Mouse (Mus musculus): ENCODE data around the gene D430042O09Rik. TPM values are rescaled to one million over a fixed set of nuclear protein-coding genes. Genes with fewer than 3 reads are reported as not detected.

Gene D430042O09Rik
- polyA plus RNA-seq, 1 experiment from 2014 or later, result 8.1 TPM

DNA sequence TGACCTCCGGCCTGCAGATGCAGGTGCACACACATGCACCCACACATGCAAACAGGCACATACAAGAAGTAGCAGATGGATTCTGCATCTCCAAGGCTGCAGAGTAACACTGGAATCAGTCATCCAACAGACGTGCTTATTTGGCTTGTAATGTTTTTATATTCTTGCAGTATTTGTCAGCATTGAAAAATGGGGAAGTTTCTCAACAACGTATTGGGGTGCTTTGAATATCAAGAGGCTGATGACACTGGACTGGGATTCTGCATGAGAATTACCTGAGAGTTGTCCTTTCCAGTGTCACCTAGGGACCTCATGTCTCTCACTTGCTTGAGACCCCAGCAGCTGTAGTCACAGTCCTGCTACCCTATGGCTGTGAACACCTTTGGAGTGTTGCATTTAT, 7.1 kb downstream of the D430042O09Rik start:
- Histone ChIP-seq H3K9ac (no peak overlapping the region), H3K9me3 (replicated peaks) (no peaks in the 10 kb centered on the region), H3K27me3 (no peaks in the 10 kb centered on the region), H3K4me3 (no peak overlapping the region), H3K36me3 (ENCODE audit: poor library complexity, severe bottlenecking) (peaks cover 4% of the 10 kb centered on the region; the same call in 1 of the 2 replicates), H3K27ac (no peak overlapping the region), H3K4me1 (no peaks in the 10 kb centered on the region), H3K4me2 (no peak overlapping the region)
- 91% methylated on average over 3 of the region's 3 CpGs for WGBS
- no peak for ATAC-seq

GRCm38 (mm10) chr7:125716724-125717123, 9.0 kb downstream of the D430042O09Rik start:
- Histone ChIP-seq H3K4me1 (0 out of 2 replicates have a peak, but pooled peaks cover 5% of the 10 kb centered on the region), H3K4me2 (no peak overlapping the region), H3K9ac (no peak overlapping the region), H3K9me3 (replicated peaks) (no peaks in the 10 kb centered on the region), H3K4me3 (no peak overlapping the region), H3K27me3 (no peaks in the 10 kb centered on the region), H3K27ac (no peak overlapping the region), H3K36me3 (ENCODE audit: poor library complexity, severe bottlenecking) (peaks cover 4% of the 10 kb centered on the region; the same call in 1 of the 2 replicates)
- no peak for ATAC-seq
- 76% methylated on average over 2 of the region's 2 CpGs for WGBS

- peaks cover 4% of the 10 kb centered on the region; the same call in 1 of the 2 replicates for H3K36me3 ChIP-seq (ENCODE audit: poor library complexity, severe bottlenecking)
- 0 out of 2 replicates have a peak, but pooled peaks cover 6% of the 10 kb centered on the region for H3K4me1 ChIP-seq
- no peak overlapping the region for H3K4me3 ChIP-seq
- no peak overlapping the region for H3K9ac ChIP-seq
- ATAC-seq, result no peak
- no peak overlapping the region for H3K4me2 ChIP-seq
- no peak overlapping the region for H3K27ac ChIP-seq
- no peaks in the 10 kb centered on the region for H3K27me3 ChIP-seq
- no peaks in the 10 kb centered on the region for H3K9me3 ChIP-seq (replicated peaks)
Observed at GRCm38 (mm10) chr7:125717612-125718011, 9.9 kb downstream of the D430042O09Rik start.

DNA sequence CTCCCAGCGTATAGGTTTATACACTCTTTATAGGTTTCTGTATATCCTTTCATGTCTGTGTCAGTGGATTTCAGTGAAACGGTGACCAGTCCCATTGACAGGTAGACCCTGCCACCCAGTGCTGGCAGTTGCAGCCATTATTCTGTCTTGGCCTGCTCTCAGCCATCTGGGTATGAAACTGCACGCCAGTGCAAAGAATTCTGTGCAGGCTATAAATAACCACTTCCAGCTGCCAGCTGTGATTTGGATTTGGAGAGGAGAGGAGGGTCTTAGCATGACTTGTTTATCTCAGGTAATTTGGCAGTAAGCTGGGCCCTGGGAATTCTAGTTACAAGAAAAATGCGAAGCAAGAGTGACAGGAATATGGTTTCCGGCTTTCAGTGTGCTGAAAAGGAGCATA, 12.7 kb downstream of the D430042O09Rik start:
- no peak overlapping the region for H3K4me2 ChIP-seq
- H3K9me3 ChIP-seq (replicated peaks), result no peaks in the 10 kb centered on the region
- no peak overlapping the region for H3K9ac ChIP-seq
- no peak overlapping the region for H3K4me3 ChIP-seq
- H3K27me3 ChIP-seq, result no peaks in the 10 kb centered on the region
- no peak for ATAC-seq
- 82% methylated on average over 5 of the region's 5 CpGs for WGBS
- 0 out of 2 replicates have a peak overlapping the region, but pooled peaks have one; percentile 23 for H3K27ac ChIP-seq
- peaks cover 22% of the 10 kb centered on the region; the same call in 1 of the 2 replicates for H3K4me1 ChIP-seq
- no peaks in the 10 kb centered on the region for H3K36me3 ChIP-seq (ENCODE audit: poor library complexity, severe bottlenecking)

GRCm38 (mm10) chr7:125721033-125721432, 13.3 kb downstream of the D430042O09Rik start:
- 87% methylated on average over 4 of the region's 4 CpGs for WGBS
- Histone ChIP-seq H3K4me2 (no peak overlapping the region), H3K27ac (no peak overlapping the region), H3K9ac (no peak overlapping the region), H3K9me3 (replicated peaks) (no peaks in the 10 kb centered on the region), H3K4me3 (no peak overlapping the region), H3K36me3 (ENCODE audit: poor library complexity, severe bottlenecking) (no peaks in the 10 kb centered on the region), H3K27me3 (no peaks in the 10 kb centered on the region), H3K4me1 (peaks cover 22% of the 10 kb centered on the region; the same call in 1 of the 2 replicates)
- ATAC-seq, result no peak

DNA sequence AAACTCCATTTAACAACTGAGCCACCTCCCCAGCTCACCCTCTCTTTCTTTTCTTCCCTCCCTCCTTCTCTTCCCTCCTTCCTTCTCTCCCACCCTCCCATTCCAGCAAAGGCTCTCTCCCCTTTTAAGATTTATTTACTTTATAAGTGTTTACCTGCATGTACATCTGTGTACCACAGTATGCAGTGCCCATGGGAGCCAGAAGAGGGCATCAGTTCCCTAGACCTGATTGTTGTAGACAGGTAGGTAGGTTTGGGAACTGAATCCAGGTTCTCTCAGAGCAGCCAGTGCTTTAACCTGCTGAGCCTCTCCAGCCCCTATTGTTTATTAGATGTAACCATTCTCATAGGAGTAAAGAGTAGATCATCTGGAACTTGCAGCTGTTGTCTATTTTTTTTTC, 14.4 kb downstream of the D430042O09Rik start:
- no peak for ATAC-seq
- Histone ChIP-seq H3K27me3 (no peaks in the 10 kb centered on the region), H3K27ac (no peak overlapping the region)

GRCm38 (mm10) chr7:125723189-125723972, 15.7 kb downstream of the D430042O09Rik start:
- Histone ChIP-seq H3K36me3 (ENCODE audit: poor library complexity, severe bottlenecking) (no peaks in the 10 kb centered on the region), H3K9ac (no peak overlapping the region), H3K4me2 (no peak overlapping the region), H3K27me3 (no peaks in the 10 kb centered on the region), H3K27ac (peak overlapping the region; percentile 78), H3K4me3 (no peak overlapping the region), H3K9me3 (replicated peaks) (no peaks in the 10 kb centered on the region), H3K4me1 (peaks cover 22% of the 10 kb centered on the region; the same call in 1 of the 2 replicates)
- peak; percentile 67 for ATAC-seq
- 33% methylated on average over 5 of the region's 5 CpGs for WGBS

More for the DNA sequence above, 14.4 kb downstream of the D430042O09Rik start:
- Histone ChIP-seq H3K9me3 (replicated peaks) (no peaks in the 10 kb centered on the region), H3K9ac (no peak overlapping the region), H3K4me3 (no peak overlapping the region), H3K4me1 (peaks cover 22% of the 10 kb centered on the region; the same call in 1 of the 2 replicates), H3K4me2 (no peak overlapping the region), H3K36me3 (ENCODE audit: poor library complexity, severe bottlenecking) (no peaks in the 10 kb centered on the region)

GRCm38 (mm10) chr7:125731679-125732078, 24.0 kb downstream of the D430042O09Rik start:
- H3K27ac ChIP-seq, result no peak overlapping the region
- peaks cover 14% of the 10 kb centered on the region; the same call in 1 of the 2 replicates for H3K4me1 ChIP-seq
- H3K4me3 ChIP-seq, result no peak overlapping the region
- no peak overlapping the region for H3K4me2 ChIP-seq
- H3K27me3 ChIP-seq, result no peaks in the 10 kb centered on the region
- H3K9ac ChIP-seq, result no peak overlapping the region
- ATAC-seq, result no peak
- H3K36me3 ChIP-seq (ENCODE audit: poor library complexity, severe bottlenecking), result no peaks in the 10 kb centered on the region
- H3K9me3 ChIP-seq (replicated peaks), result no peaks in the 10 kb centered on the region

GRCm38 (mm10) chr7:125733791-125734190, 26.1 kb downstream of the D430042O09Rik start:
- Histone ChIP-seq H3K9ac (no peak overlapping the region), H3K27ac (no peak overlapping the region), H3K4me2 (no peak overlapping the region), H3K36me3 (ENCODE audit: poor library complexity, severe bottlenecking) (no peaks in the 10 kb centered on the region), H3K27me3 (no peaks in the 10 kb centered on the region), H3K4me1 (peaks cover 14% of the 10 kb centered on the region; the same call in 1 of the 2 replicates), H3K9me3 (replicated peaks) (no peaks in the 10 kb centered on the region), H3K4me3 (no peak overlapping the region)
- ATAC-seq, result no peak
- 89% methylated on average over 4 of the region's 4 CpGs for WGBS

GRCm38 (mm10) chr7:125736366-125737015, 28.8 kb downstream of the D430042O09Rik start:
- no peak overlapping the region for H3K4me2 ChIP-seq
- no peak for ATAC-seq
- no peak overlapping the region for H3K9ac ChIP-seq
- H3K9me3 ChIP-seq (replicated peaks), result no peaks in the 10 kb centered on the region
- no peak overlapping the region for H3K27ac ChIP-seq
- H3K27me3 ChIP-seq, result no peaks in the 10 kb centered on the region
- no peak overlapping the region for H3K4me3 ChIP-seq
- WGBS, result 83% methylated on average over 4 of the region's 4 CpGs
- H3K36me3 ChIP-seq (ENCODE audit: poor library complexity, severe bottlenecking), result no peaks in the 10 kb centered on the region
- peaks cover 8% of the 10 kb centered on the region; the same call in 1 of the 2 replicates for H3K4me1 ChIP-seq

DNA sequence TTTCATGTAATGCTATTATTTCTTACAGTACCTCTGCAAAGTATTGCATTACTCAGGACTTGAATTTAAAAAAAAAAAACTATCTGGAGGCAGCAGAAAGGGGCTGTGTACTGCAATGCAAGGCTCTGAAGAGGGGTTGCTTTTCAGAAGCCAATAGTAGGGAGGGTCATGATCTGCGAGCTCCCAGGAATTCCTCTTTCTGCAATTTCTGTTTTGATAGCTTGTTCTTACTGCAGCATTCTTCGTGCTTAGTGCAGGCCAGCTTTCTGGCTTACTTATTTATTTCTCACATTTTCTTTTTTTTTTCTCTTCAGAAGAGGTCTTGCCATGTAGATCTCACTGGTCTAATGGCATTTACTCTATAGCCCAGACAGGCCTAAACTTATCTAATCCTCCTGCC, 32.8 kb downstream of the D430042O09Rik start:
- Histone ChIP-seq H3K4me2 (no peak overlapping the region), H3K4me3 (no peak overlapping the region), H3K27me3 (no peaks in the 10 kb centered on the region), H3K9me3 (replicated peaks) (no peaks in the 10 kb centered on the region), H3K36me3 (ENCODE audit: poor library complexity, severe bottlenecking) (no peaks in the 10 kb centered on the region), H3K27ac (no peak overlapping the region), H3K4me1 (no peaks in the 10 kb centered on the region), H3K9ac (no peak overlapping the region)
- 81% methylated on average over 2 of the region's 2 CpGs for WGBS
- no peak for ATAC-seq

- Histone ChIP-seq H3K9me3 (replicated peaks) (no peaks in the 10 kb centered on the region), H3K4me2 (no peak overlapping the region), H3K4me1 (no peaks in the 10 kb centered on the region), H3K9ac (no peak overlapping the region), H3K36me3 (ENCODE audit: poor library complexity, severe bottlenecking) (no peaks in the 10 kb centered on the region), H3K27me3 (no peaks in the 10 kb centered on the region), H3K4me3 (no peak overlapping the region), H3K27ac (no peak overlapping the region)
- ATAC-seq, result no peak
- WGBS, result 64% methylated on average over 1 of the region's 1 CpGs
Observed at GRCm38 (mm10) chr7:125741271-125741703, 33.6 kb downstream of the D430042O09Rik start.
